Comparison of ENCODE assay signal across 7 mouse cellular contexts in genomic region chr11:32453353-32453915, GRCm38 (mm10). TPM values are rescaled to one million over a fixed set of nuclear protein-coding genes. Genes with fewer than 3 reads are reported as not detected.
DNase-seq lines count a peak whose midpoint lies in the region; ATAC-seq and TF ChIP-seq lines count a peak whose summit lies in the region.

No protein-coding gene starts in this region.

- H3K4me1 ChIP-seq in intestine, embryonic 14.5 days (replicated peaks; ENCODE audit: control insufficient read depth, insufficient read depth, low read length) = peaks cover 11% of the 10 kb centered on the region; the same call in 1 of the 2 replicates
- no peaks in the 10 kb centered on the region for H3K4me1 ChIP-seq in intestine, postnatal 0 days (replicated peaks; ENCODE audit: control insufficient read depth, insufficient read depth, low read length)
- peaks cover 31% of the 10 kb centered on the region for H3K4me1 ChIP-seq in limb, embryonic 13.5 days

- H3K9ac ChIP-seq in intestine, embryonic 14.5 days (ENCODE audit: low read length) = no peak overlapping the region
- H3K9ac ChIP-seq in intestine, postnatal 0 days (ENCODE audit: low read depth, low read length) = no peak overlapping the region
- H3K9ac ChIP-seq in limb, embryonic 13.5 days = peak overlapping the region; percentile 13; the same call in 1 of the 2 replicates

- DNase-seq in intestine, embryonic 14.5 days (ENCODE audit: low spot score) = no peak
- peak; percentile 26 for DNase-seq in MN1 (ENCODE audit: low spot score)
- DNase-seq in cerebellum, postnatal 14 days = peak; percentile 23 to 53
- DNase-seq in spleen, postnatal 10 days (ENCODE audit: low spot score in 2 of 2) = no peak
- DNase-seq in thymus, postnatal 25 days = no peak

- H3K27me3 ChIP-seq in intestine, embryonic 14.5 days (replicated peaks; ENCODE audit: control insufficient read depth, insufficient read depth, low read length) = no peaks in the 10 kb centered on the region
- H3K27me3 ChIP-seq in intestine, postnatal 0 days (replicated peaks; ENCODE audit: control insufficient read depth, insufficient read depth, low read length) = no peaks in the 10 kb centered on the region
- no peaks in the 10 kb centered on the region for H3K27me3 ChIP-seq in limb, embryonic 13.5 days

- H3K27ac ChIP-seq in intestine, embryonic 14.5 days (ENCODE audit: low read depth) = no peak overlapping the region
- no peak overlapping the region for H3K27ac ChIP-seq in intestine, postnatal 0 days (ENCODE audit: low read depth, low read length)
- H3K27ac ChIP-seq in limb, embryonic 13.5 days = peak overlapping the region; percentile 86

- H3K4me2 ChIP-seq in intestine, embryonic 14.5 days (ENCODE audit: low read length) = 0 out of 2 replicates have a peak overlapping the region, but pooled peaks have one; percentile 92
- H3K4me2 ChIP-seq in intestine, postnatal 0 days (replicated peaks; ENCODE audit: low read depth) = no peak overlapping the region
- H3K4me2 ChIP-seq in limb, embryonic 13.5 days (replicated peaks) = peak overlapping the region; percentile 85

- TF ChIP-seq CTCF in intestine, postnatal 0 days (IDR thresholded peaks at IDR 0.05; ENCODE audit: low read depth) = no peak

- no peak overlapping the region for H3K4me3 ChIP-seq in intestine, embryonic 14.5 days (ENCODE audit: low read depth, low read length)
- no peak overlapping the region for H3K4me3 ChIP-seq in intestine, postnatal 0 days (ENCODE audit: low read depth, low read length)
- H3K4me3 ChIP-seq in limb, embryonic 13.5 days = no peak overlapping the region

- H3K9me3 ChIP-seq in intestine, embryonic 14.5 days (ENCODE audit: control insufficient read depth, low read length) = no peaks in the 10 kb centered on the region
- H3K9me3 ChIP-seq in intestine, postnatal 0 days (ENCODE audit: control insufficient read depth) = no peaks in the 10 kb centered on the region
- H3K9me3 ChIP-seq in limb, embryonic 13.5 days = no peaks in the 10 kb centered on the region

- no peak for ATAC-seq in intestine, embryonic 14.5 days (replicated peaks; ENCODE audit: low FRiP score, low TSS enrichment, low read depth)
- no peak for ATAC-seq in intestine, postnatal 0 days
- no peak for ATAC-seq in limb, embryonic 13.5 days (ENCODE audit: low FRiP score, low read depth)

- WGBS in intestine, embryonic 14.5 days = 66% methylated on average over 8 of the region's 8 CpGs
- WGBS in intestine, postnatal 0 days = 75% methylated on average over 8 of the region's 8 CpGs
- 40% methylated on average over 8 of the region's 8 CpGs for WGBS in limb, embryonic 13.5 days

- no peaks in the 10 kb centered on the region for H3K36me3 ChIP-seq in intestine, embryonic 14.5 days (ENCODE audit: control insufficient read depth, insufficient read depth, low read length)
- H3K36me3 ChIP-seq in intestine, postnatal 0 days (ENCODE audit: control insufficient read depth, insufficient read depth) = no peaks in the 10 kb centered on the region
- H3K36me3 ChIP-seq in limb, embryonic 13.5 days = no peaks in the 10 kb centered on the region

RNA-seq across cellular contexts. Expression of gene Ubtd2, which starts 1.7 kb away (rescaled TPM):
- 48.6 and 57.6 TPM in 2 replicates for polyA plus RNA-seq in intestine, embryonic 14.5 days (2014; fragmentation: Nextera tagmentation; extraction: Ambion mirVana)
- polyA plus RNA-seq in intestine, postnatal 0 days (2015; fragmentation: Nextera tagmentation; extraction: Ambion mirVana) = 7.1 and 7.9 TPM in 2 replicates
- polyA plus RNA-seq in limb, embryonic 13.5 days (2015; fragmentation: Nextera tagmentation; extraction: Ambion mirVana) = 96.4 and 97.3 TPM in 2 replicates

Comparison
In these comparisons a context has a peak if more than half of its experiments do, and no peak if none do; other contexts are left out.
1. DNase-seq: peak in MN1 (single experiment) and cerebellum, postnatal 14 days (2 of 2); none in intestine, embryonic 14.5 days (single experiment), spleen, postnatal 10 days (0 of 2) and thymus, postnatal 25 days (single experiment).